Mouse (Mus musculus) hindbrain, embryonic 11.5 days (tissue): ENCODE data around the gene Zfp664. TPM values are rescaled to one million over a fixed set of nuclear protein-coding genes. Genes with fewer than 3 reads are reported as not detected.
A peak's percentile ranks its signal among the peaks of the same experiment; 100 is the strongest.

Experiments
- ATAC-seq: fragments of 200-750 bp; cut with Nextera tagmentation; 2 replicates; pipeline ENCODE4 v1.8.0; 2017; ENCODE audit warnings: mild to moderate bottlenecking, moderate TSS enrichment, moderate library complexity; ENCODE audit not compliant: low FRiP score
- DNase-seq: peaks from one replicate; pipeline ENCODE4 v3.0.0-alpha.2; 2015; ENCODE audit warnings: low spot score
- H3K27ac ChIP-seq: fragments of 300-500 bp; sonication (generic); 2 replicates; pipeline ENCODE4 v1.5.1; 2014; ENCODE audit warnings: mild to moderate bottlenecking, low read depth, low read length
- H3K27me3 ChIP-seq: fragments of 300-500 bp; sonication (generic); 2 replicates; pipeline ENCODE4 v1.6.1; 2014; ENCODE audit warnings: mild to moderate bottlenecking, low read length, moderate library complexity, mixed read lengths; ENCODE audit not compliant: control insufficient read depth, insufficient read depth
- H3K36me3 ChIP-seq: fragments of 300-500 bp; sonication (generic); 2 replicates; pipeline ENCODE4 v1.6.1; 2014; ENCODE audit warnings: mild to moderate bottlenecking, low read length, moderate library complexity, mixed read lengths; ENCODE audit not compliant: control insufficient read depth, insufficient read depth
- H3K4me1 ChIP-seq: fragments of 300-500 bp; sonication (generic); replicated peaks from 2 replicates; pipeline ENCODE4 v1.6.1; 2014; ENCODE audit warnings: low read length, mixed read lengths; ENCODE audit not compliant: control insufficient read depth, insufficient read depth
- H3K4me2 ChIP-seq: fragments of 300-500 bp; sonication (generic); replicated peaks from 2 replicates; pipeline ENCODE4 v1.6.1; 2014; ENCODE audit warnings: mild to moderate bottlenecking, low read depth, low read length
- H3K4me3 ChIP-seq: fragments of 300-500 bp; sonication (generic); 2 replicates; pipeline ENCODE4 v1.5.1; 2014; ENCODE audit warnings: low read depth, low read length
- H3K9ac ChIP-seq: fragments of 300-500 bp; sonication (generic); 2 replicates; pipeline ENCODE4 v1.6.1; 2014; ENCODE audit warnings: low read depth, low read length
- H3K9me3 ChIP-seq: fragments of 300-500 bp; sonication (generic); 2 replicates; pipeline ENCODE4 v1.6.1; 2016; ENCODE audit warnings: low read length; ENCODE audit not compliant: control insufficient read depth
- WGBS: fragments of 180-500 bp; shearing (Covaris S2); extraction: QIAGEN DNeasy Blood & Tissue Kit; methylation state at CpG from one replicate; pipeline ENCODE4 v1.1.7; 2014; 5-methylcytosine and 5-hydroxymethylcytosine counted together
- polyA plus RNA-seq: library from polyadenylated mRNA; unstranded; fragments of >200 nt; fragmentation: Nextera tagmentation; extraction: Ambion mirVana; gene quantifications from 2 replicates; pipeline ENCODE4 v1.2.1, GENCODE M21; 2014

The Zfp664 gene
- polyA plus RNA-seq, 1 experiment from 2014 or later, result 168 TPM

DNA sequence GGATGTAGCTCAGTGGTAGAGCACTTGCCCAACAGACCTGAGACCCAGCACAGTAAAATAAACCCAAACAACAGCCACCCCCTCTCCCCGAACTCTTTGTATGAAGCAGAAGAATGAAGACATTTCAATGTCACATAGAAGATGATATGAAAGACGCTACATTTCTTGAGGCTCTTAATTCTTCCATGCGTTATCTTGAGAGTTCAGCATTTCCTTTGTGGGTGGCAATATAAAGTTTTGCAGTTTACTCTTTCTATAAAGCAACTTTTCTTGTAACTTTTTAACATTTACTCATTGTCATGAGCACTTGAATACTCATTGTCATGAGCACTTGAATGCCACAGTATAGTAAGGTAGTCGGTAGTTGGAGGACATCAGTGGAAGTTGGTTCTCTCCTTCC lies 8.3 kb upstream of the Zfp664 start:
- H3K27ac ChIP-seq, result no peak overlapping the region
- H3K4me1 ChIP-seq, result no peaks in the 10 kb centered on the region
- DNase-seq (no peak), ATAC-seq (no peak)
- no peak overlapping the region for H3K9ac ChIP-seq
- no peaks in the 10 kb centered on the region for H3K9me3 ChIP-seq
- H3K36me3 ChIP-seq, result no peaks in the 10 kb centered on the region
- H3K4me2 ChIP-seq, result no peak overlapping the region
- WGBS, result 92% methylated on average over 4 of the region's 4 CpGs
- no peaks in the 10 kb centered on the region for H3K27me3 ChIP-seq
- H3K4me3 ChIP-seq, result no peak overlapping the region

DNA sequence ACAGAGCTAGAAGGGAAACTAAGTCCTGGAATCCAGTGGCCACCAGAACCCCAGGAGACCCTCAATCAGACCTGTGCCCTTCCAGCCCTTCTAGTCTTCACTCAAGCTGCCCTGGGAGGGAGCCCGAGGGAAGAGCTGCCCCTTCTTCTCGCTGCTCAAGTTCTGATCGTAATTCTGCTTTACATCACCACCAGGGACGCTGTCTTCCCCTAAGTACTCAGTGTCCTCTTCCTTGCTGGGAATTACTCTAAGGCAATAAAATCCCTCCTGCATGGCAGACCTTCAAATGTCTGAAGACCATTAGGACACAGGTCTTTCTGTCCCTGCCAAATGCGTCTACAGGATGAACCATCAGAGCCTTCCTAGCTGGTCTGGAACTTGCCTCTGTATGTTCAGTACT lies 2.5 kb upstream of the Zfp664 start:
- no peak overlapping the region for H3K4me3 ChIP-seq
- H3K4me1 ChIP-seq, result 0 out of 2 replicates have a peak, but pooled peaks cover 5% of the 10 kb centered on the region
- no peak for ATAC-seq
- no peaks in the 10 kb centered on the region for H3K36me3 ChIP-seq
- 22% methylated on average over 5 of the region's 5 CpGs for WGBS
- no peak overlapping the region for H3K4me2 ChIP-seq
- H3K27ac ChIP-seq, result no peak overlapping the region
- no peak overlapping the region for H3K9ac ChIP-seq
- no peaks in the 10 kb centered on the region for H3K9me3 ChIP-seq
- peak; percentile 49 for DNase-seq
- H3K27me3 ChIP-seq, result peaks cover 7% of the 10 kb centered on the region; the same call in 1 of the 2 replicates

DNA sequence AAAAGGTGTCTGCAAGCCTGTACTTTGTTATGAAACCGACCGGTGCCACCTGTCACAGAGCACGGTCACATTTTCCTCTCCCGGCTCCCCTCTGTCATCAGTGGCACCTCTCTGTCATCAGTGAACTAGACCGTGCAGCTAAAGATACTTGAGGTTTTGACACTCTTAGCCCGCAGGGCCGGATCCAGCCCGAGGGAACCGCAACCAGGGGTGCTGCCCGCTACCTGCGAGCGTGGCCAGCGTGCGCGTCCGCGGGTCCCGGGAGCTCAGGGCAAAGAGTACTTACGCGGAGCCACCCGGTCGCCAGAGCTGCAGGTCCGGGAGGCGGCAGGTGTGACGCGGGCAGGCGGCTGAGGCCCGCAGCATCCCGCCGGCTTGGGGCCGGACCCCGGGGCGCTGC lies 1.0 kb upstream of the Zfp664 start:
- Histone ChIP-seq H3K4me3 (peak overlapping the region; percentile 99), H3K4me2 (peak overlapping the region; percentile 96), H3K9me3 (no peaks in the 10 kb centered on the region), H3K27me3 (peaks cover 7% of the 10 kb centered on the region; the same call in 1 of the 2 replicates), H3K27ac (peak overlapping the region; percentile 95), H3K9ac (peak overlapping the region; percentile 78), H3K36me3 (no peaks in the 10 kb centered on the region), H3K4me1 (0 out of 2 replicates have a peak, but pooled peaks cover 5% of the 10 kb centered on the region)
- WGBS, result 2% methylated on average over 32 of the region's 33 CpGs
- ATAC-seq (0 out of 2 replicates have a peak, but pooled peaks have one; percentile 8), DNase-seq (peak; percentile 43)

DNA sequence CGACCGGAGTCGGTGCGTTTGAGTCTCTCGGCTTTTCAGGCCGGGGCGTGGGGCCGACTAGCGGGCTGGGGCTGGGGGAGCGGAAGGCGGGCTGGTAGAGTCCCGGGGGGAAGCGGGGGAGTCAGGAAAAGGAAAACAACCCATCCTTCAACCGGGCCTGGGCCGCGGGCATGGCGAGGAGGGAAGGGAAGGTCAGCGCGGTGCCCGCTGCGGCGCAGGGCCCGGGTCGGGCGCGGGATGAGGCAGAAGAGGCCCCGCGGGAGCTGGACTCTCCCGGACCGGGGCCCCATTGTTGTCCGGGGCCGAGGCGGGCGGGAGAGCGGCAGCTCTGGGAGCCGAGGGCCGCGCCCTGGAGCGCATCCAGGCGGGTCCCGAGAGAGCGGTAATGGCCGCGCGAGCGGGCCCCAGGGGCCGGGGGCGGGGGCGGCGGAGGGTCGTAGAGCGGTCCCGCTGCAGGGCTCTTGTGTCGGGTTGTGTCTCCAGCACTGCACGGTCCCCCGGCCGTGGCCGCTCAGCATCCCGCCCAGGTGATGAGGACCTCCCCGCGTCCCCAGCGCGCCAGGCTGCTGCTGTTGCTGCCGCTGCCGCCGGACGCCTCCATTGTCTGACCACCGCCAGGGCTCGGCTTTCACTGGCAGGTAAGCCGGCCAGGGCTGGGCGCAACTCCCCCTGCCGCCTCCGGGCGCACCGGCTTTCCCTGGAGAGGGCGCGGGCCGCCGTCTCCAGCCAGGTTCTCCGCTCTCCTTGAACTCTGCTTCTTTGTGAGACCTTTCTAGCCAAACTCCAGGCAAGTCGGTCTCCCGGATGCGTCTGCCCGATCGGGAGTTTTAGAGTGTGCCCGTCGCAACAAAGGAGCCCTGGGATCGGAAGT lies 615 bp downstream of the Zfp664 start:
- no peaks in the 10 kb centered on the region for H3K9me3 ChIP-seq
- WGBS, result under 1% methylated on average over 45 of the region's 88 CpGs
- 0 out of 2 replicates have a peak, but pooled peaks cover 5% of the 10 kb centered on the region for H3K4me1 ChIP-seq
- peak overlapping the region; percentile 95 for H3K27ac ChIP-seq
- DNase-seq (peak; percentile 63), ATAC-seq (peak; percentile 70)
- no peaks in the 10 kb centered on the region for H3K36me3 ChIP-seq
- H3K9ac ChIP-seq, result peak overlapping the region; percentile 97
- H3K4me2 ChIP-seq, result peak overlapping the region; percentile 74
- H3K27me3 ChIP-seq, result peaks cover 7% of the 10 kb centered on the region; the same call in 1 of the 2 replicates
- H3K4me3 ChIP-seq, result peak overlapping the region; percentile 99

DNA sequence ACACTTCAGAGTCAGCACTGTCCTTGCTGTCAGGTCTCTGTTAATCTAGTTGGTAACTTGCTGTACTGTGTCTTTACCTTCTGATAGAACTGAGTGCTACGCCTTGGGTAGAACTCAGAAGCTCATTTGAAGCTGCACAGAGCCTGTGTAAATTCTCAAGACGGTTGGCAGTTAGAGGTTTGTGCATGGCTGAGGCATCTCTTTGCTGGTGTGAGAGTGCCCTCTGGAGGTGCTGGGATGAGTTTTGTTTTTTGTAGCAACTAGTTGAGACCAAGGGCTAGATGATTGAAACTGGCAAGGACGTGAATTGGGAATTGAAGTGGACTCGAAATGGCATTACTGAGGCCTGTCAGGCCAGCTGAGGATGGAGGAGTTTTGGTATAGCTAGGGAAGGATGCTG lies 6.5 kb downstream of the Zfp664 start:
- no peaks in the 10 kb centered on the region for H3K36me3 ChIP-seq

DNA sequence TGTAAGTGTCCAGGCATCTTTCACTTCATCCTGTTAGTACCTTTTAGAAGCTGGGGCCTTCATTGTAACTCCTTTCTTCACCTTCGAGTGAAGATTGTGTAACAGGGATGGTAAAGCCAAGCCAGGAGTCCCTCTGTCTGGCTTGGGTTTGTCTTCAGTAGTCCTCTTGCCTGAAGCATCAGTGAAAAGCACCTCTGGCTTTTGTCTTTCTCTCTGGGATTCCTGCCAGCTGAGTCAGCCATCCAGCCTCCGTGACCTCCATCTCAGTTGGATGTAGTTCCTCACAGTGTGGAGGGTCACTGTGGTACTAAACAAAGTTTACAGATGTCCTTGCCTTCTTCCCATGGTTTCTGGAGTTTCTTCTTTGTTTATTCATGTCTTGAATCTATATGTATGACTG lies 9.5 kb downstream of the Zfp664 start:
- no peak for ATAC-seq
- Histone ChIP-seq H3K9me3 (no peaks in the 10 kb centered on the region), H3K4me2 (no peak overlapping the region), H3K9ac (no peak overlapping the region), H3K27me3 (no peaks in the 10 kb centered on the region), H3K36me3 (no peaks in the 10 kb centered on the region), H3K4me1 (no peaks in the 10 kb centered on the region), H3K27ac (no peak overlapping the region), H3K4me3 (no peak overlapping the region)
- DNase-seq, result no peak
- WGBS, result 75% methylated on average over 2 of the region's 2 CpGs

More for the DNA sequence above, 6.5 kb downstream of the Zfp664 start:
- Histone ChIP-seq H3K4me3 (no peak overlapping the region), H3K4me2 (no peak overlapping the region), H3K27ac (no peak overlapping the region), H3K9ac (no peak overlapping the region), H3K9me3 (no peaks in the 10 kb centered on the region), H3K4me1 (0 out of 2 replicates have a peak, but pooled peaks cover 4% of the 10 kb centered on the region), H3K27me3 (no peaks in the 10 kb centered on the region)
- 54% methylated on average over 4 of the region's 4 CpGs for WGBS
- DNase-seq (peak; percentile 63), ATAC-seq (no peak)

DNA sequence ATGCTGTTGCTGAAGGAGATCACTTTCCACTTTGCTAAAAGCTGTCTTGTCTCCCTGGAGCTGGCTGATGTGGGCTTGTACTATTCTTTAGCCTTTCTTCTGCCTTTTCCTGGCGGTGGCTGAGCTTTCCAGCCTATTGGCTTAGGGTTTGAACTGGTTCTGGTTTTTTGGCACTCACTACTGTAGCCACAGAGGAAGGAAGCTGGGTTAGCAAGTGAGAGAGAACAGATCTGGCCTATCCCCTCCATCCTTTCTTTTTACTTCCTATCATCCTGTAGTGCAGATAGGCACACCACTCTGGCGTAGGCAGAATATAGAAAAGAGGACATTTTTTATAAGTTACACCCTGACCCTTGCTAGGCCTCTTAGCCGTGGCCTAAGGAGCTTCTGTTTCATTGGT lies 10.6 kb downstream of the Zfp664 start:
- Histone ChIP-seq H3K27ac (no peak overlapping the region), H3K4me3 (no peak overlapping the region), H3K27me3 (no peaks in the 10 kb centered on the region), H3K4me2 (no peak overlapping the region), H3K36me3 (no peaks in the 10 kb centered on the region), H3K9me3 (no peaks in the 10 kb centered on the region), H3K9ac (no peak overlapping the region), H3K4me1 (no peaks in the 10 kb centered on the region)
- DNase-seq (no peak), ATAC-seq (no peak)
- WGBS, result 86% methylated on average over 3 of the region's 3 CpGs

DNA sequence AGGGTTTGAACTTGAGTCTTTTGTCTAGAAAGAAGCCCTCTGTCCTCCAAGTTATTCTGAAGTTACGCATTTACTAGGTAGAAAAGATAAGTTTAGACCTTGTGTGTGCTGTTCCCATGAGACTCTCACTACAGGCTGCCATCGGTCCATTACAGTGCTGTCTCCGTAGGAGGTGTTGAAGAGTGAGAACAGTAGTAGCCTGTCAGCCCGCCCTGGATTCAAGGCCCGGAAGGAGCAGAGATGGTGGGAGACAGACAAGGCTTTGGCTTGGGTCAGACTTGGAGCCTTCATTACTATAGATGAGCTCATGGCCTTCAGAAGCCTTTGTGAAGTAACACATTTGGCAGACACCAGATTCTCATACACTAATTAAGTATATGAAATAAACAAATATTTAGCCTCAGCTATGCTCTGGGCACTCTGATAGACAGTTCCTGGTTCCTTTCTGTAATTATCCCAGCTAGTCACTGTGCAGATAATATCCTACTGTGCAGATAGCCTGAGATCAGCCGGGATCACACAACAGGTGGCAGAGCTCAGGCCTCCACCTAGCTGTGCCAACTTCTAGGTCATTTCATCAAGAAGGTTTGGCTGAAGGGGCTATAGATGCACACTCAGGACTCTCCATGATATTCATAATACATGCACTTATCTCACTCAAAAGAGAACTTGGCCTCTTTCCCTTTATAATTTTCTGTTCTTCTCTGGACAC lies 11.6 kb downstream of the Zfp664 start:
- DNase-seq (no peak), ATAC-seq (no peak)
- H3K36me3 ChIP-seq, result no peaks in the 10 kb centered on the region

More for the DNA sequence above, 11.6 kb downstream of the Zfp664 start:
- no peak overlapping the region for H3K4me3 ChIP-seq
- no peak overlapping the region for H3K4me2 ChIP-seq
- H3K27me3 ChIP-seq, result no peaks in the 10 kb centered on the region
- H3K4me1 ChIP-seq, result no peaks in the 10 kb centered on the region
- no peak overlapping the region for H3K27ac ChIP-seq
- H3K9ac ChIP-seq, result no peak overlapping the region
- no peaks in the 10 kb centered on the region for H3K9me3 ChIP-seq
- WGBS, result 88% methylated on average over 6 of the region's 6 CpGs
